Mouse (Mus musculus): ENCODE data around the gene Prdx5. TPM values are rescaled to one million over a fixed set of nuclear protein-coding genes. Genes with fewer than 3 reads are reported as not detected.
"Not testable (repeated sequence)": the region's sequence is repeated elsewhere in the genome, so short reads cannot be mapped to it uniquely, and the experiment has no call there.

The Prdx5 gene
- total RNA-seq, 2 experiments from 2014 or later = 341 to 382 TPM

DNA sequence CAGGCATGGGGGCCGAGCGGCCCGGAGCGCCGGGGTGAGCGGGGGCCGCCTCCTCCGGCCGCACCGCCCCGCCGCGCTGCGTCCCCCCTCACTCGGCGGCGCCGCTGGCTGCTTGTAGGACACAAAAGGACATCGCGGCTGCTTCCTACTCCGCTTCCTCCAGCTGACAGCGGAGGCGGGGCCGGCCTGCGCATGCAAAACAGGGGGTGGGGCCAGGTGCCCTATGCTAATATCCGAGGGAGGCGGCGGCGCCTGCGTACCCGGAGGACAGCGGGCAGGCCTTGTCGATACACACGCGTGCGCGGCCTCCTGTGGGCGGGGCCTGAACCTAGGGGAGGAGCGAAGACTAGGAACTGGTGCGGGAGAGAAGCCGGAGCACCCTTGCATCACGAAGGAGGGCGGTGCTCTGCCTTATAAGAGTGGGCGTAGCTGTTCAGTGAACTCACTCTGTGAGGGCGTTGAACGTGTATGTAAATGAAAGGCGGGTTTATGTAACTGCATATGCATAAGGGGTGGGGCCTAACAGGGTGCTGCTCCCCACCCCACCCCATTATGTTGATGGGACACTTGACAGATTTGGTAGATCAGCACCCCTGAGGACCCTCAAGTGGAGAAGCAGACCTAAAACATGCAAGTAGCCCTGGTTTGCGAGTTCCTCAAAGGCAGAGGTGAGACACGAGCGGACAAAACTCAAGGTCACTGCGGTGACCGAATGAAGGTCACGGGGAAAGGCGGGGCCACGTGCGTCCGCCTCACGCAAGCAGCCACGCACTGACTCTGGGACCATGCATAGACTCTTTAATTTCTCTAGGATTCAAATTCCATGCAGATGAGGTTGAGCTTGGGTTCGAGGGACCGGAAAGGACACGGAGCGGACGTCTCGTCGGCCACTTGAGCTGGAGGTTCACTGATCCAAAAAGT is 12.0 kb upstream of the Prdx5 start, which contains the start of gene Esrra:
Gene Esrra (minus strand): TSS at position 167 of the 921 bp plus-strand sequence.
- intact Hi-C loops (cut with DNase I) = loop anchor here (1.0 to 10.0 kb wide), 3 partner anchors 19 to 103 kb away; partner anchors contain the start of gene Bad
- peak; percentile 100 for DNase-seq (ENCODE audit: low spot score in 2 of 2)

DNA sequence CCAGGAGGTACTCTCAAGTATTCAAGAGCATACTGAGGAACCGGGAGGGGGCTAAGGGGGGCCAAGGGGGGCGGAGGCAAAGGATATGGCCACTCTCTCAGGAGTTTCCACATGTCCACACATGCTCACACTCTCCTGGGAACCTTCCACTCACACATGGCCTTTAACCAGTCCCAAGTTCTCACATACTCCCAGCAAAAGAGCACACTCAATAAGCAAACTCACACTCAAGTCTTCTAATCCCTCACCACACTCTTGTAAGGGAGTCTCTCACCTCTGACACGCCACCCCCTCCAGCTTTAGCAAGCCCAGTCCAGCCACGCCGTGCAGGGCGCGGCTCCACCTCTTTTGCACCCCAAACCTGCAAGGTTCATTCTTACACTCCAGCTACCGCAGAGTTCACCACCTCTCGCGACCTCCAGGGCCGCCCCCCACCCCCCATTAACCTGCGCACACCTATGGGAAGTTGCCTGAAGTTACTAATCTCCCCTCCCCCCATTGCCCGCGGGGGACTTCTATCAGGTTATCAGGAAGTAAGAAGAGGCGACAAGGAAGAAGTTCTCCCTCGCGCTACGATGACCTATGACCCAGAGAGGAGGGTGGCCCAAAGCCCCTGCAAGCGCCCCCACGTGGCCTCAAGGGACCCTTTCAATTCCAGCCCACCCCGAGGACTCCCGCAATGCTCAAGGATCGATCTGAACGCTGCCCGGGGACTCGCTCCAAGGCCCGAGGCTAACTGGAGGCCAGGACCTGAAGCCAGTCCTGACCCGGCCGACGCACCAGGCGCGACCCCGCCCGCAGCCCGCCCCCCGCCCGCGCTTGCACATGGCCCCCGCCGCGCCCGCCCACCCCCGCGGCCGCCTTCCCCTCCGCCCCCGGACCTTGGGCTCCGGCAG is 11.1 kb upstream of the Prdx5 start:
- peak in 1 of 2 experiments; percentile 39 for DNase-seq (ENCODE audit: low spot score in 2 of 2)

DNA sequence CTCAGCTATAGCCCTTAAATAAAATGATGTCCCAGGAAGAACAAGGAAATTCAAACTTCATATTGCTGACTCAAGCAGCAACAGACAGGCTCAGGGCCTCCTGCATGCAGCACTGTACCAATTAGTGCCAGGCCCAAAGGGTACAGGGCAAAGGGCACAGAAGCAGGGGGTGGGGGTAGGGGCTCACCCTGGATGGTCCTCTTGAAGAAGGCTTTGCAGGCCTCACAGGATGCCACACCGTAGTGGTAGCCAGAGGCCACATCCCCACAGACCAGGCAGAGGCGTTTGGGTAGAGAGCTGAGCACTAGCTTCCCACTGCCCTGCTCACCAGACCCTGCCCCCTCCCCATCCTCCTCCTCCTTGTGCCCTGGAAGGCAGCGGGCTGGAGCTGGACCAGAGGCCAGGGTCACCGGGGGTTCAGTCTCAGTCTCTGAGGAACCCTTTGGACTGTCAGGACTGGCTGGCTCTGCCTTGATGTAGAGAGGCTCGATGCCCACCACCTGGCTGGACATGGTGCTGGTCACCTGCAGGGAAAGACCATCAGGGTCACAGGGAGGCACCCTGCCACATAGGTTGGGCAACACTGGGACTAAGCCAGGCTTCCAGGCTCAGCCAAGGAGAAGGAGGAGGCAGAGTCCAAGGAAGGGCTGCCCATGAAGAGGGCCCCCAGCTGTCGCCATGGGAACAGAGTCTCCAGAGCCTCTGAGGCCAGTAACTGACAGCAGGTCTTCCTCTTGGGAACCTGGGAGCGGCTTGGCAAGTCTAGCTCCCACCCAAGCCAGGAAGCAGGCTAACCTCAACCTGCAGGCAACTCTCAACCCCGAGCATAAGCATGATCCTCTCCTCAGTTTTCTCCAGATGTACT is 10.2 kb upstream of the Prdx5 start:
- no peak for DNase-seq (ENCODE audit: low spot score in 2 of 2)
- intact Hi-C loops (cut with DNase I) = loop anchor here (2.0 to 10.0 kb wide), 2 partner anchors 59 to 105 kb away; no protein-coding TSS in a partner anchor

More for the DNA sequence above, 11.1 kb upstream of the Prdx5 start:
- intact Hi-C loops (cut with DNase I) = loop anchor here (1.0 to 10.0 kb wide), 3 partner anchors 20 to 104 kb away; partner anchors contain the start of gene Bad

DNA sequence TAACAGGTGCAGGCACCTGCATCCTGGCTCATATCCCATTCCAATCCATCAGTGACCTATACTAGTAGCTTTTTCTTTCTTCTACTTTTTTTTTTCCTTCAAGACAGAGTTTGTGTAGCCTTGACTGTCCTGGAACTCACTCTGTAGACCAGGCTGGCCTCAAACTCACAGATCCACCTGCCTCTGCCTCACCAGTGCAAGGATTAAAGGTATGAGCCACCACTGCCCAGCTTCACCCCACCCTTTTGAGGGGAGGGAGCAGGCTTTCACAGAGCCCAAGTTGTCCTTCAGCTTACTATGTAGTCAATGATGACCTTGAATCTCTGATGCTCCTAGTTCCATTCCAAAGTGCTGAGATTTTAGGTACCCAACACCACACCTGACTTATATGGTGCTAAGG is 9.5 kb upstream of the Prdx5 start:
- intact Hi-C loops (cut with DNase I) = no loop called here
- DNase-seq (ENCODE audit: low spot score in 2 of 2) = no peak

GRCm38 (mm10) chr19:6918321-6918720 is 8.4 kb upstream of the Prdx5 start:
- intact Hi-C loops (cut with DNase I) = no loop called here
- no peak for DNase-seq (ENCODE audit: low spot score in 2 of 2)

DNA sequence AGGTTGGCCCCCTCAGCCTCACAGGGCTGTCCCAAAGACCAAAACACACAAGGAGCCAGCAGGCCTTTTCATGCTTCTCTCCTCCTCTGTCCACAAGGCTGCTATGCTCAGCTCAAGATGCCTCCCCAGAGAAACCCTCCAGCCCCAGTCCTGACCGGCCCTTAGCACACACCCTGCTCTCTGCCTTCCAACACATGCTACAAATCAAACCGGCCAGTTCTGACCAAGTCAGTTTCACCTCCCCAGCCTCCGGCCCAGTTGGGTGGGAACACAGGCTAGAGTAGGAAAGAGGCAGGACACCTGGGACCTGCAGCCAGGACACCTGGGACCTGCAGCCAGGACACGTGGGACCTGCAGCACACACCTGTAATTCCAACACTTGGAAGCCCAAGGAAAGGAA is 6.6 kb upstream of the Prdx5 start:
- DNase-seq (ENCODE audit: low spot score in 2 of 2) = no peak
- intact Hi-C loops (cut with DNase I) = no loop called here

DNA sequence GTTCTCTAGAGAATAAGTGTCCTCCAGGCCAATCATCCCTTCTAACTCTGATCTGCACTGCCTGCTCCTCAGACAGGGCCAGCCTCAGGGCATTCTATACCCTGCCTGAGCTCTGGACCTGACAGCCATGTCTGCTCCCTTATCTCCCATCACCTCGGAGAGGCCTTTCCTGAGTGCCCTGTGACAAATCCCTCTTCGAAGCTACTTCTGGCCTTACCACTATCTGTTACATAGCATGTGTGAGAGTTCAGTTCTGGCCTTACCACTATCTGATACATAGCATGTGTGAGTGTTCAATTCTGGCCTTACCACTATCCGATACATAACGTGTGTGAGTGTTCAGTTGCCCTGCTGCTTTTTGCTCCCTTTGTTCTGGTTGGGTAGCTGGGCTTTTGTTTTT is 5.4 kb upstream of the Prdx5 start:
- DNase-seq (ENCODE audit: low spot score in 2 of 2) = no peak
- intact Hi-C loops (cut with DNase I) = no loop called here

GRCm38 (mm10) chr19:6914540-6914939 is 4.6 kb upstream of the Prdx5 start:
- intact Hi-C loops (cut with DNase I) = no loop called here
- no peak for DNase-seq (ENCODE audit: low spot score in 2 of 2)

DNA sequence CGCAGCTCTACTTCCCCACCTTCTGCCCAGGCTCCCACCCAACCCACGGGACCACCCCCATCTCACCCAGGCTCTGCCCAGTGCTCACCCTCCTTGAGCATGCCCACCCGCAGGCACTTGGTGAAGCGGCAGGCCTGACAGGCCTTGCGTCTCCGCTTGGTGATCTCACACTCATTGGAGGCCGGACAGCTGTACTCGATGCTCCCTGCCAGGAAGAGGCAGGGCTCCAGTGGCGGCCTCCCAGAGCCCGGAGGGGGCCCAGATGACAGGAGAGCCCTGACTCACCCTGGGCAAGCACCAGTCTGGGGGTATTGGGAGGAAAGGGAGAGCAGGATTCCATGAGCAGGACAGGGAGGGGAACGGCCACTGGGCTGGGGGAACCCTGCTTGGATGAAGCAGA is 4.1 kb upstream of the Prdx5 start:
- DNase-seq (ENCODE audit: low spot score in 2 of 2) = no peak

GRCm38 (mm10) chr19:6913036-6913435 is 3.1 kb upstream of the Prdx5 start:
- no peak for DNase-seq (ENCODE audit: low spot score in 2 of 2)
- intact Hi-C loops (cut with DNase I) = no loop called here

More for the DNA sequence above, 4.1 kb upstream of the Prdx5 start:
- intact Hi-C loops (cut with DNase I) = no loop called here

DNA sequence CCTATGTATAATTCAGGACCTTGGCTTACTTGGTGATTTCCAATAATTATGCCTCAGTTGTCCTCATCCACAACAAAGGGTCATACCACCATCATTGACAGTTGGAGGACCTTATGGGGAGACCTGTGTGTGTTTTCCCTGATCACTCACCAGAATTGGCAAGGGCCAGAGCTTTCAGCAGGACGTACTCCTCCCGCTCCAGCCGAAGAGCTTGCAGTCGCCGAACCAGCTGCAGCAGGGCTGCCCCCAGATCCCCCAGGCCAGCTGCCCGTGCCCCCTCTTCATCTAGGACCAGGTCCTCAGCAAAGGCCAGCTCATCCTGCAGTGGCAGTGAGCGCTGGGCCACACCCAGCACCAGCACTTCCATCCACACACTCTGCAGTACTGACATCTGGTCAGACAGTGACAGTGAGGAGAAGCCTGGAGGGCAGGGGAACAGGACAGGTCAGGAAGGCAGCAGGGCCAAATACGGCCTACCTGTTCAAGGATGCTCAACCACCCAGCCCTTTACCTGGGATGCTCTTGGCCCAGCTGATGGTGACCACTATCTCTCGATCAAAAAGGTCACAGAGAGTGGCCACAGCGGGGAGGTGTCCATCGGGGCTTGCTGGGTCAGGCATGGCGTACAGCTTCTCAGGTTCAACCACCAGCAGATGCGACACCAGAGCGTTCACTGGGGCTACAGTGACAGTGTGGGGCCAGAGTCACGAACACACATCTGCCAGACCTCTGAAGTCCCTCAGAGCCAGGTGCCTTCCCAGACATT is 2.5 kb upstream of the Prdx5 start:
- intact Hi-C loops (cut with DNase I) = no loop called here

DNA sequence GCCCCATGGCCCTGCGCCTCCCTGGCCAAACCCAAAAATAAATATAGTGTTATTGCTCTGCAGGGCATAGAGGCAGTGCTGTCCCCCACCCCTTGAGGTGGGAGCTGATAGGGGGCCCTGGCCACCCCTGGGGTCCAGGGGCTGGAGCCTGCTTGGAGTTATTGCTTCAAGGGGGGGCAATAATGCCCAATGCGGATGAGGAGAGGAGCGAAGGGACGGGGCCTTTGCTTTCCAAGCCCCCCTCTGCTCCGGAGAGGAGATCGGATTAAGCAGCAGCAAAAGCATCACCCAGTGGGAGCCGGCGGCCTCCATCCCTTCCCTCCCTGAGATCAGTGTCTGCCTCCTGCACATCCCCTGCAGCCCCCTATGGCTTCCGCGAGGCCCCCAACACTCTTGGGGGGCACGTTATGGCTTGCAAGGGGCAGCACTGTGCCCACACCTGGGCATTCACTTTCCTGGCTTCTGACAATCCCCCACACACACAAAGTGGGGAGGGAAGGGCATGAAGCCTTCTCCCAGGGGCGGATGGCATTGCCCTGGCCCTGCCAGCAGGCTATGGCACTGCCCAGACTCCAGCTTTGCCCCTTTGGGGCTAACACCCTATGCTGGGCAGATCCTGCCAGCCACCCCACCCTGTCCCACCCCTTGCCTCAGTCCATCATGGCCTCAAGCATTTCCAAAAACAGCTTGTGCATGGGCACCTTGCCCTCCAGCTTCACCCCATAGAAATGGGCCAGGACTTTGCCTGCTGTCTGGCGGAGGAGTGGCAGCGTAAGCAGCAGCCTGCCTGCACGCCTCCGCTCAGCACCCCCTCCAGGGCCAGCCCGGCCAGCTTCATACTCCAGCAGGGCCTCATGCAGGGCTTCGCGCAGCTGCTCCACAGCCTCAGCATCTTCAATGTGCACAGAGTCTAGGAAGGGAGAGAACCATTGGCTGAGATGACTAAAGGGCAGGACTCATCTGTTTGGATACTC is 1.5 kb upstream of the Prdx5 start:
- no peak for DNase-seq (ENCODE audit: low spot score in 2 of 2)
- intact Hi-C loops (cut with DNase I) = no loop called here

More for the DNA sequence above, 2.5 kb upstream of the Prdx5 start:
- no peak for DNase-seq (ENCODE audit: low spot score in 2 of 2)

DNA sequence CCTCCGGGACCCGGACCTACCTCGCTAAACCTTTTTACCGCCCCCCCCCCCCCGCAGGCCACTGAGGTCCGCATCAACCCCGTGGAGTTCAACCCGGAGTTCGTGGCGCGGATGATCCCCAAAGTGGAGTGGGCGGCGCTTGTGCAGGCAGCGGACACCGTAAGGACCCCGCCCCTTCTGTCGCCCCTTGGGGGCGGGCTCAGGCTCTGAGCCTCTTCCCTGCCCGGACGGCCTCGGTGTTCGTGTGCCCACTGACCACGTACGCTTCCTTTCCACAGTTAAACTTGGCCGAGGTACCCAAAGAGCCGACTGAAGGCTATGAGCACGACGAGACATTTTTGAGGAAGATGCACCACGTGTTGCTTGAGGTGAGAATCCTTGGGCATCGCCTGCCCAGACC is 400 bp upstream of the Prdx5 start:
- DNase-seq (ENCODE audit: low spot score in 2 of 2); intact Hi-C loops (cut with DNase I): not testable (repeated sequence)

- no peak for DNase-seq (ENCODE audit: low spot score in 2 of 2)
- intact Hi-C loops (cut with DNase I) = loop anchor here (5.0 kb wide), 1 partner anchor 67 kb away; the partner anchor contains the start of gene Rps6ka4
Measured at GRCm38 (mm10) chr19:6909021-6909420, 885 bp downstream of the Prdx5 start.

- intact Hi-C loops (cut with DNase I) = loop anchor here (5.0 kb wide), 1 partner anchor 66 kb away; the partner anchor contains the start of gene Rps6ka4
- no peak for DNase-seq (ENCODE audit: low spot score in 2 of 2)
Measured at GRCm38 (mm10) chr19:6907811-6908540, 1.9 kb downstream of the Prdx5 start.

- intact Hi-C loops (cut with DNase I) = loop anchor here (5.0 kb wide), 1 partner anchor 65 kb away; the partner anchor contains the start of gene Rps6ka4
- no peak for DNase-seq (ENCODE audit: low spot score in 2 of 2)
Measured at GRCm38 (mm10) chr19:6907094-6907493, 2.8 kb downstream of the Prdx5 start.

Measured in left cerebral cortex, postnatal 36 days (tissue).